Mouse (Mus musculus): ENCODE data around the gene Cd6.

DNA sequence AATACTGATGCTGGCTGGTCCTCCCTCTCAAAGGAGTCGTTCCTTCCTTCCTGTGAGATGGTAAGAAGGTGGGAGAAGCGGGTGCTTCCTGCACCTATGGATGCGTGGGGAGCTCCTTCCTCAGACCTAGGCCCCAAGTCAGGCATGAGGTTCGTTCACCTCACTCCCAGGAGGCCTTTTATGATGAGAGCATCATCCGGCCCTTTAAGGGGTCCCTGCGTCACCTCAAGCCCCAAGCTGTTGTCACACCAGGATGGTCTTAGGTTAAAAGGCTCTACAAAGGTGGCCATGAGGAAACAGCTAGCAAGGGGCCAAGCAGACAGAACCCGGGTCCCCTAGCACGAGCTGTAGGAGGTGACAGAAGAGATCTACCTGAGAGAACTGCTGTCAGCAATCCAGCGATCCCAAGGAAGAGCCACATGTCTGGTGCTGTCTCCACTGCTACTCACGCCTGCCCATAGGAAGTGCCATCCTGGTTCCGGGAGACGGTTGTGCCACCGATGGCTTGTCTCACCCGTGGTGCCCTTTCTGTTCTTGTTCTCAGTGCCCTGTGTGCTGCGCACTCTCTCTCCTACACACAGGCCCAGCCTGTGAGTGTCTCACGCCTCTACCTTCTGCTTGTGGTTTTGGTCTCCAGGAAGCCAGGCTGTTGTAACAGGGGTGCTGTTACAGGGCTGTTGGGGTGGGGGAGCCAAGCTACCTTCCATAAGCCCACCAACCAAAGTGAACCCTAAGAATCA is at the start of gene Cd6:
- TF ChIP-seq CTCF (IDR thresholded peaks at IDR 0.05; ENCODE audit: borderline replicate concordance, insufficient read depth, low read length) (no peak), POLR2A (IDR thresholded peaks at IDR 0.05; ENCODE audit: low read depth, low read length) (no peak)

All from embryonic fibroblast, embryonic 13.5 days (primary cell).